Mouse (Mus musculus): Measurements from ENCODE around the gene Spg11. TPM values are rescaled to one million over a fixed set of nuclear protein-coding genes. Genes with fewer than 3 reads are reported as not detected.
A peak's percentile ranks its signal among the peaks of the same experiment; 100 is the strongest.

Gene Spg11
- polyA plus RNA-seq, 1 experiment from 2014 or later, result 9.8 TPM

GRCm38 (mm10) chr2:122065200-122065969 lies 52.8 kb downstream of the Spg11 start:
- no peak overlapping the region for H3K9ac ChIP-seq (ENCODE audit: low read depth, low read length)
- H3K4me3 ChIP-seq (ENCODE audit: low read depth, low read length), result no peak overlapping the region
- peaks cover 50% of the 10 kb centered on the region for H3K36me3 ChIP-seq (ENCODE audit: control insufficient read depth, insufficient read depth, low read length)
- DNase-seq (ENCODE audit: low spot score) (no peak), ATAC-seq (ENCODE audit: low read depth) (peak; percentile 41; the same call in 1 of the 2 replicates)
- no peak overlapping the region for H3K4me2 ChIP-seq (ENCODE audit: low read depth, low read length)
- H3K9me3 ChIP-seq (ENCODE audit: control insufficient read depth, low read length), result no peaks in the 10 kb centered on the region
- H3K4me1 ChIP-seq (ENCODE audit: control insufficient read depth, insufficient read depth, low read length), result no peaks in the 10 kb centered on the region
- H3K27me3 ChIP-seq (replicated peaks; ENCODE audit: control insufficient read depth, insufficient read depth, low read length), result no peaks in the 10 kb centered on the region
- H3K27ac ChIP-seq (replicated peaks; ENCODE audit: low read depth, low read length), result no peak overlapping the region
- 52% methylated on average over 14 of the region's 14 CpGs for WGBS

- H3K4me2 ChIP-seq (ENCODE audit: low read depth, low read length), result no peak overlapping the region
- ATAC-seq (ENCODE audit: low read depth) (no peak), DNase-seq (ENCODE audit: low spot score) (no peak)
- H3K4me1 ChIP-seq (ENCODE audit: control insufficient read depth, insufficient read depth, low read length), result no peaks in the 10 kb centered on the region
- H3K9ac ChIP-seq (ENCODE audit: low read depth, low read length), result no peak overlapping the region
- H3K27me3 ChIP-seq (replicated peaks; ENCODE audit: control insufficient read depth, insufficient read depth, low read length), result no peaks in the 10 kb centered on the region
- no peak overlapping the region for H3K27ac ChIP-seq (replicated peaks; ENCODE audit: low read depth, low read length)
- no peak overlapping the region for H3K4me3 ChIP-seq (ENCODE audit: low read depth, low read length)
- H3K36me3 ChIP-seq (ENCODE audit: control insufficient read depth, insufficient read depth, low read length), result peaks cover 47% of the 10 kb centered on the region
- no peaks in the 10 kb centered on the region for H3K9me3 ChIP-seq (ENCODE audit: control insufficient read depth, low read length)
- WGBS, result 84% methylated on average over 11 of the region's 11 CpGs
These were observed 58.6 kb downstream of the Spg11 start for GRCm38 (mm10) chr2:122059365-122060115.

GRCm38 (mm10) chr2:122043926-122044325 lies 74.3 kb downstream of the Spg11 start:
- Histone ChIP-seq H3K4me3 (ENCODE audit: low read depth, low read length) (no peak overlapping the region), H3K4me2 (ENCODE audit: low read depth, low read length) (no peak overlapping the region), H3K9ac (ENCODE audit: low read depth, low read length) (no peak overlapping the region), H3K27ac (replicated peaks; ENCODE audit: low read depth, low read length) (no peak overlapping the region), H3K27me3 (replicated peaks; ENCODE audit: control insufficient read depth, insufficient read depth, low read length) (no peaks in the 10 kb centered on the region), H3K4me1 (ENCODE audit: control insufficient read depth, insufficient read depth, low read length) (no peaks in the 10 kb centered on the region), H3K36me3 (ENCODE audit: control insufficient read depth, insufficient read depth, low read length) (peaks cover 51% of the 10 kb centered on the region), H3K9me3 (ENCODE audit: control insufficient read depth, low read length) (no peaks in the 10 kb centered on the region)
- ATAC-seq (ENCODE audit: low read depth), result no peak
- DNase-seq (ENCODE audit: low spot score), result no peak

- Histone ChIP-seq H3K36me3 (ENCODE audit: control insufficient read depth, insufficient read depth, low read length) (peaks cover 38% of the 10 kb centered on the region), H3K27me3 (replicated peaks; ENCODE audit: control insufficient read depth, insufficient read depth, low read length) (no peaks in the 10 kb centered on the region)
- WGBS, result 88% methylated on average over 3 of the region's 3 CpGs
These were observed 82.1 kb downstream of the Spg11 start for GRCm38 (mm10) chr2:122036064-122036463.

GRCm38 (mm10) chr2:122031970-122032369 lies 86.2 kb downstream of the Spg11 start:
- no peak overlapping the region for H3K4me3 ChIP-seq (ENCODE audit: low read depth, low read length)
- H3K4me1 ChIP-seq (ENCODE audit: control insufficient read depth, insufficient read depth, low read length), result peaks cover 8% of the 10 kb centered on the region
- 79% methylated on average over 6 of the region's 6 CpGs for WGBS
- H3K36me3 ChIP-seq (ENCODE audit: control insufficient read depth, insufficient read depth, low read length), result peaks cover 21% of the 10 kb centered on the region; the same call in 1 of the 2 replicates
- ATAC-seq (ENCODE audit: low read depth) (no peak), DNase-seq (ENCODE audit: low spot score) (no peak)
- no peak overlapping the region for H3K9ac ChIP-seq (ENCODE audit: low read depth, low read length)
- H3K27me3 ChIP-seq (replicated peaks; ENCODE audit: control insufficient read depth, insufficient read depth, low read length), result no peaks in the 10 kb centered on the region
- no peak overlapping the region for H3K27ac ChIP-seq (replicated peaks; ENCODE audit: low read depth, low read length)
- H3K4me2 ChIP-seq (ENCODE audit: low read depth, low read length), result no peak overlapping the region
- no peaks in the 10 kb centered on the region for H3K9me3 ChIP-seq (ENCODE audit: control insufficient read depth, low read length)

More at GRCm38 (mm10) chr2:122036064-122036463, 82.1 kb downstream of the Spg11 start:
- ATAC-seq (ENCODE audit: low read depth), result no peak
- Histone ChIP-seq H3K4me2 (ENCODE audit: low read depth, low read length) (no peak overlapping the region), H3K9ac (ENCODE audit: low read depth, low read length) (no peak overlapping the region), H3K4me3 (ENCODE audit: low read depth, low read length) (no peak overlapping the region), H3K27ac (replicated peaks; ENCODE audit: low read depth, low read length) (no peak overlapping the region), H3K9me3 (ENCODE audit: control insufficient read depth, low read length) (no peaks in the 10 kb centered on the region), H3K4me1 (ENCODE audit: control insufficient read depth, insufficient read depth, low read length) (no peaks in the 10 kb centered on the region)
- no peak for DNase-seq (ENCODE audit: low spot score)

- ATAC-seq (ENCODE audit: low read depth) (peak; percentile 51), DNase-seq (ENCODE audit: low spot score) (peak; percentile 31)
- H3K27me3 ChIP-seq (replicated peaks; ENCODE audit: control insufficient read depth, insufficient read depth, low read length), result no peaks in the 10 kb centered on the region
- H3K4me3 ChIP-seq (ENCODE audit: low read depth, low read length), result peak overlapping the region; percentile 97
- H3K9me3 ChIP-seq (ENCODE audit: control insufficient read depth, low read length), result no peaks in the 10 kb centered on the region
- peaks cover 12% of the 10 kb centered on the region; the same call in 1 of the 2 replicates for H3K36me3 ChIP-seq (ENCODE audit: control insufficient read depth, insufficient read depth, low read length)
- H3K4me1 ChIP-seq (ENCODE audit: control insufficient read depth, insufficient read depth, low read length), result peaks cover 8% of the 10 kb centered on the region
- WGBS, result 2% methylated on average over 23 of the region's 71 CpGs
- peak overlapping the region; percentile 66 for H3K4me2 ChIP-seq (ENCODE audit: low read depth, low read length)
- peak overlapping the region; percentile 94 for H3K9ac ChIP-seq (ENCODE audit: low read depth, low read length)
- H3K27ac ChIP-seq (replicated peaks; ENCODE audit: low read depth, low read length), result peak overlapping the region; percentile 84
These were observed 89.2 kb downstream of the Spg11 start for GRCm38 (mm10) chr2:122028756-122029700.

GRCm38 (mm10) chr2:122027862-122028755 lies 90.1 kb downstream of the Spg11 start, which contains the start of gene Eif3j1:
Eif3j1 (plus strand) TSS chr2:122028546.
- Histone ChIP-seq H3K4me3 (ENCODE audit: low read depth, low read length) (peak within 1 kb of the TSS; percentile 97), H3K9me3 (ENCODE audit: control insufficient read depth, low read length) (no peaks in the 10 kb centered on the region), H3K27me3 (replicated peaks; ENCODE audit: control insufficient read depth, insufficient read depth, low read length) (no peaks in the 10 kb centered on the region), H3K4me2 (ENCODE audit: low read depth, low read length) (peak within 1 kb of the TSS; percentile 66), H3K27ac (replicated peaks; ENCODE audit: low read depth, low read length) (peak within 1 kb of the TSS; percentile 84), H3K4me1 (ENCODE audit: control insufficient read depth, insufficient read depth, low read length) (peaks cover 8% of the 10 kb centered on the region), H3K9ac (ENCODE audit: low read depth, low read length) (peak within 1 kb of the TSS; percentile 94), H3K36me3 (ENCODE audit: control insufficient read depth, insufficient read depth, low read length) (peaks cover 5% of the 10 kb centered on the region; the same call in 1 of the 2 replicates)
- ATAC-seq (ENCODE audit: low read depth) (peak; percentile 99), DNase-seq (ENCODE audit: low spot score) (peak; percentile 96)
- under 1% methylated on average over 43 of the region's 67 CpGs for WGBS
